Comparison of ENCODE assay signal across 8 mouse cellular contexts in genomic region chr11:69150444-69150843, GRCm38 (mm10). TPM values are rescaled to one million over a fixed set of nuclear protein-coding genes. Genes with fewer than 3 reads are reported as not detected.
A peak's percentile ranks its signal among the peaks of the same experiment; 100 is the strongest.
DNase-seq lines count a peak whose midpoint lies in the region; ATAC-seq and TF ChIP-seq lines count a peak whose summit lies in the region.

No protein-coding gene starts in this region.

- TF ChIP-seq POLR2A in spleen, adult 2 months (IDR thresholded peaks at IDR 0.05; ENCODE audit: low read depth, low read length), result no peak

- DNase-seq in gastrocnemius, adult 18-20 months (ENCODE audit: low spot score), result peak; percentile 62
- DNase-seq in gastrocnemius, postnatal 25 days, result no peak
- peak; percentile 60 to 64 for DNase-seq in left cerebral cortex, postnatal 25 days (ENCODE audit: low spot score in 2 of 2)
- peak; percentile 39 to 65 for DNase-seq in spleen, adult 2 months (ENCODE audit: low read depth in 1 of 2, low spot score in 2 of 2)

- no peak overlapping the region for H3K27ac ChIP-seq in forebrain, embryonic 13.5 days
- H3K27ac ChIP-seq in hindbrain, embryonic 13.5 days, result no peak overlapping the region
- H3K27ac ChIP-seq in spleen, adult 2 months (ENCODE audit: insufficient read depth, low read length), result no peak overlapping the region

- no peak overlapping the region for H3K9ac ChIP-seq in forebrain, embryonic 13.5 days
- H3K9ac ChIP-seq in hindbrain, embryonic 13.5 days, result no peak overlapping the region

- no peaks in the 10 kb centered on the region for H3K9me3 ChIP-seq in forebrain, embryonic 13.5 days (replicated peaks)
- no peaks in the 10 kb centered on the region for H3K9me3 ChIP-seq in hindbrain, embryonic 13.5 days

- TF ChIP-seq CTCF in spleen, adult 2 months (IDR thresholded peaks at IDR 0.05; ENCODE audit: extremely low read depth, insufficient read depth, insufficient read length, insufficient replicate concordance), result peak; percentile 43; the same call in 1 of the 2 replicates

- peak; percentile 20; the same call in 1 of the 2 replicates for ATAC-seq in cerebellum, adult (ENCODE audit: insufficient number of reproducible peaks, low FRiP score, low TSS enrichment)
- no peak for ATAC-seq in forebrain, embryonic 13.5 days
- no peak for ATAC-seq in hindbrain, embryonic 13.5 days (ENCODE audit: low FRiP score)
- peak; percentile 87 for ATAC-seq in megakaryocyte-erythroid progenitor cell, adult 5-6 weeks (replicated peaks; ENCODE audit: low FRiP score, low TSS enrichment, poor library complexity, severe bottlenecking)

- peaks cover 15% of the 10 kb centered on the region for H3K27me3 ChIP-seq in forebrain, embryonic 13.5 days
- H3K27me3 ChIP-seq in hindbrain, embryonic 13.5 days, result peaks cover 37% of the 10 kb centered on the region
- no peaks in the 10 kb centered on the region; the same call in 1 of the 2 replicates for H3K27me3 ChIP-seq in spleen, adult 2 months (ENCODE audit: control insufficient read depth, insufficient read depth, low read length)

- intact Hi-C loops in left cerebral cortex, postnatal 25 days (cut with DNase I), result loop anchor here (2.0 kb wide), 2 partner anchors 18 to 26 kb away; partner anchors contain the start of gene Aloxe3

- H3K4me3 ChIP-seq in forebrain, embryonic 13.5 days, result no peak overlapping the region
- peak overlapping the region; percentile 7; the same call in 1 of the 2 replicates for H3K4me3 ChIP-seq in hindbrain, embryonic 13.5 days
- no peak overlapping the region for H3K4me3 ChIP-seq in spleen, adult 2 months (ENCODE audit: extremely low read depth, insufficient read depth, insufficient read length)

- no peaks in the 10 kb centered on the region for H3K36me3 ChIP-seq in forebrain, embryonic 13.5 days (ENCODE audit: poor library complexity, severe bottlenecking)
- no peaks in the 10 kb centered on the region for H3K36me3 ChIP-seq in hindbrain, embryonic 13.5 days
- H3K36me3 ChIP-seq in spleen, adult 2 months (ENCODE audit: control insufficient read depth, insufficient read depth, low read length), result no peaks in the 10 kb centered on the region

- 7% methylated on average over 7 of the region's 7 CpGs for whole genome bisulfite sequencing in forebrain, embryonic 13.5 days
- WGBS in hindbrain, embryonic 13.5 days, result 8% methylated on average over 7 of the region's 7 CpGs
- 3% methylated on average over 7 of the region's 7 CpGs for WGBS in spleen, adult 2 months

- peak overlapping the region; percentile 39 for H3K4me2 ChIP-seq in forebrain, embryonic 13.5 days
- H3K4me2 ChIP-seq in hindbrain, embryonic 13.5 days, result peak overlapping the region; percentile 41

- peaks cover 5% of the 10 kb centered on the region; the same call in 1 of the 2 replicates for H3K4me1 ChIP-seq in forebrain, embryonic 13.5 days
- H3K4me1 ChIP-seq in hindbrain, embryonic 13.5 days (replicated peaks), result peaks cover 6% of the 10 kb centered on the region; the same call in 1 of the 2 replicates
- H3K4me1 ChIP-seq in spleen, adult 2 months (ENCODE audit: control insufficient read depth, insufficient read depth, insufficient read length), result no peaks in the 10 kb centered on the region

RNA-seq across cellular contexts. Expression of gene Alox12b, which starts 6.3 kb away (rescaled TPM):
- not detected for total RNA-seq in gastrocnemius, adult 18-20 months (2021)
- under 1 TPM in 1 of 2 experiments, not detected in 1; 0.18 TPM for total RNA-seq in gastrocnemius, postnatal 25 days (2021)
- not detected in 2 replicates for polyA plus RNA-seq in forebrain, embryonic 13.5 days (2015; fragmentation: Nextera tagmentation; extraction: Ambion mirVana)
- polyA plus RNA-seq in hindbrain, embryonic 13.5 days (2015; fragmentation: Nextera tagmentation; extraction: Ambion mirVana), result 0.29 and 0.31 TPM in 2 replicates
- 1 to 10 TPM; 3.1 to 6.6 TPM for total RNA-seq in left cerebral cortex, postnatal 25 days (2021)
- not detected in 2 replicates for total RNA-seq in megakaryocyte-erythroid progenitor cell, adult 5-6 weeks (2014; fragmentation: Nextera tagmentation)
- not detected in 2 replicates for total RNA-seq in megakaryocyte-erythroid progenitor cell, adult 5-6 weeks (2017)
- not detected in 2 replicates for polyA plus RNA-seq in spleen, adult 2 months (2012; rRNA removed)

RNA-seq across cellular contexts. Expression of gene Aloxe3, which starts 24.7 kb away (rescaled TPM):
- not detected for total RNA-seq in gastrocnemius, adult 18-20 months (2021)
- not detected for total RNA-seq in gastrocnemius, postnatal 25 days (2021)
- 1.5 TPM in 1 of 2 replicates, not detected in the other for polyA plus RNA-seq in forebrain, embryonic 13.5 days (2015; fragmentation: Nextera tagmentation; extraction: Ambion mirVana)
- polyA plus RNA-seq in hindbrain, embryonic 13.5 days (2015; fragmentation: Nextera tagmentation; extraction: Ambion mirVana), result 0.71 and 1.3 TPM in 2 replicates
- 1 to 10 TPM; 3.1 to 6.4 TPM for total RNA-seq in left cerebral cortex, postnatal 25 days (2021)
- total RNA-seq in megakaryocyte-erythroid progenitor cell, adult 5-6 weeks (2014; fragmentation: Nextera tagmentation), result not detected in 2 replicates
- not detected in 2 replicates for total RNA-seq in megakaryocyte-erythroid progenitor cell, adult 5-6 weeks (2017)
- polyA plus RNA-seq in spleen, adult 2 months (2012; rRNA removed), result 0.20 and 2.8 TPM in 2 replicates

RNA-seq across cellular contexts. Expression of gene 9130213A22Rik, which starts 28.1 kb away (rescaled TPM):
- not detected for total RNA-seq in gastrocnemius, adult 18-20 months (2021)
- total RNA-seq in gastrocnemius, postnatal 25 days (2021), result under 1 TPM in 1 of 2 experiments, not detected in 1; 0.21 TPM
- 0.21 and 0.34 TPM in 2 replicates for polyA plus RNA-seq in forebrain, embryonic 13.5 days (2015; fragmentation: Nextera tagmentation; extraction: Ambion mirVana)
- polyA plus RNA-seq in hindbrain, embryonic 13.5 days (2015; fragmentation: Nextera tagmentation; extraction: Ambion mirVana), result 0.13 and 0.25 TPM in 2 replicates
- total RNA-seq in left cerebral cortex, postnatal 25 days (2021), result 1 to 10 TPM in 1 of 2 experiments, under 1 TPM in 1; 0.44 to 1.1 TPM
- not detected in 2 replicates for total RNA-seq in megakaryocyte-erythroid progenitor cell, adult 5-6 weeks (2014; fragmentation: Nextera tagmentation)
- not detected in 2 replicates for total RNA-seq in megakaryocyte-erythroid progenitor cell, adult 5-6 weeks (2017)
- polyA plus RNA-seq in spleen, adult 2 months (2012; rRNA removed), result 0.40 and 0.69 TPM in 2 replicates

RNA-seq across cellular contexts. Expression of gene Hes7, which starts 30.2 kb away (rescaled TPM):
- not detected for total RNA-seq in gastrocnemius, adult 18-20 months (2021)
- not detected for total RNA-seq in gastrocnemius, postnatal 25 days (2021)
- polyA plus RNA-seq in forebrain, embryonic 13.5 days (2015; fragmentation: Nextera tagmentation; extraction: Ambion mirVana), result 0.12 and 0.21 TPM in 2 replicates
- polyA plus RNA-seq in hindbrain, embryonic 13.5 days (2015; fragmentation: Nextera tagmentation; extraction: Ambion mirVana), result 0.26 and 0.35 TPM in 2 replicates
- under 1 TPM; 0.39 to 0.48 TPM for total RNA-seq in left cerebral cortex, postnatal 25 days (2021)
- total RNA-seq in megakaryocyte-erythroid progenitor cell, adult 5-6 weeks (2014; fragmentation: Nextera tagmentation), result not detected in 2 replicates
- total RNA-seq in megakaryocyte-erythroid progenitor cell, adult 5-6 weeks (2017), result not detected in 2 replicates
- 0.44 and 0.55 TPM in 2 replicates for polyA plus RNA-seq in spleen, adult 2 months (2012; rRNA removed)

RNA-seq across cellular contexts. Expression of gene Alox8, which starts 47.2 kb away (rescaled TPM):
- total RNA-seq in gastrocnemius, adult 18-20 months (2021), result not detected
- not detected for total RNA-seq in gastrocnemius, postnatal 25 days (2021)
- not detected in 2 replicates for polyA plus RNA-seq in forebrain, embryonic 13.5 days (2015; fragmentation: Nextera tagmentation; extraction: Ambion mirVana)
- 0.12 and 0.16 TPM in 2 replicates for polyA plus RNA-seq in hindbrain, embryonic 13.5 days (2015; fragmentation: Nextera tagmentation; extraction: Ambion mirVana)
- total RNA-seq in left cerebral cortex, postnatal 25 days (2021), result 1 to 10 TPM; 3.6 to 5.1 TPM
- not detected in 2 replicates for total RNA-seq in megakaryocyte-erythroid progenitor cell, adult 5-6 weeks (2014; fragmentation: Nextera tagmentation)
- total RNA-seq in megakaryocyte-erythroid progenitor cell, adult 5-6 weeks (2017), result not detected in 2 replicates
- polyA plus RNA-seq in spleen, adult 2 months (2012; rRNA removed), result 0.12 and 0.18 TPM in 2 replicates

Comparison
In these comparisons a context has a peak if more than half of its experiments do, and no peak if none do; other contexts are left out.
1. ATAC-seq: peak in cerebellum, adult (single experiment) and megakaryocyte-erythroid progenitor cell, adult 5-6 weeks (single experiment); none in forebrain, embryonic 13.5 days (single experiment) and hindbrain, embryonic 13.5 days (single experiment).
2. RNA of gene Aloxe3, which starts 24.7 kb away (total RNA-seq): 3.1 to 6.4 TPM in left cerebral cortex, postnatal 25 days; not detected in gastrocnemius, adult 18-20 months, not detected in megakaryocyte-erythroid progenitor cell, adult 5-6 weeks and not detected in gastrocnemius, postnatal 25 days; every median in the first group is over 4 times any median in the second.